Mouse (Mus musculus): ENCODE measurements at regions not wholly inside any gene's neighbourhood (a gene's known extent, or its start where the extent isn't known, plus 50 kb on each side); places are given as distances from the start of the nearest gene placed in this dataset.

DNA sequence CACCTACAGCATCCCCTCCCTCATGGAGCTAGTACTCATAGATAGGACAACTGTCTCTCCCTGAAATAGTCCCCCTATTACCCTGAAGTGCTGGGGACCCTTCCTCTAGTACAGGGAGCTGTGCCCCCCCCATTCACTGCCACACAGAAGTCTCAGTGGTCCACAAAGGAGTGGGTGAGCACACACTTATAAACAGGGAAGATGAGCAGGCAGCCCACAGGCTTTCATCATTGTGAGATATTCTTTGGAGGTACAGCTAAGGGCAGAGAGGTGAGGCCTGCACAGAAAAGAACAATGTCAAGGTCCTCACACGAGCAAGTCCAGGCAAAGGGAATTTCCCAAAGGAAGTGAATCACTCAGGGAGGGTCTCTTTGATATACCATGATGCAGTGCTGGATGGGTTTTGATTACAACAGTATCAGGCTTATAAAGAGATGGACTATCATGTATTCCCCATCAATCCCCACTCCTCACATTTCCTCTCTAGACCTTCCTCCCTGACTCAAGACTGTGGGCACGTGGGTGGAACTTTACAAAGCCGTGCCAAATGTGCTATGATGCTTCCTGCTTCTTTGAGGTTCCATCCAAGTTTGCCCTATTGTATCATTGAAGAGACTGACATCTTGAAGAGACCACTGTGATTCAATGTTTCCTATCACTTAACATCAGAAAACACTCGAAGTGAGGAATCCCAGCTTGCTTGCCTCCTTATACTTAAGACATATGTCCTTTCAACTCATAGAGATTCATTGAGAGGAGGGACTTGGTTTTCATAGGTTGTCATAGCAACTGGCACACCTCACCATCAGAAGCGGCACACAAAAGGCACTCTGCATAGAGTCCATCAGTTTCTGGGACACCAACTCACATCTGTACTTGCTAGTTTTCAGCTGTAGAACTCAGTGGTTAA lies 104.2 kb upstream of the Bcl6 start:
- no peak for TF ChIP-seq CTCF (IDR thresholded peaks at IDR 0.05; ENCODE audit: low read depth)
- TF ChIP-seq EP300 (optimal IDR thresholded peaks at IDR 0.05) = no peak

All from stomach, postnatal 0 days (tissue).